Mouse (Mus musculus) hindbrain, postnatal 0 days (tissue): ENCODE results near the gene Fbxl4. TPM values are rescaled to one million over a fixed set of nuclear protein-coding genes. Genes with fewer than 3 reads are reported as not detected.

Experiments
- ATAC-seq: fragments of 200-750 bp; cut with Nextera tagmentation; 2 replicates; pipeline ENCODE4 v1.8.0; 2017; ENCODE audit warnings: mild to moderate bottlenecking, moderate TSS enrichment, moderate library complexity
- DNase-seq: peaks from one replicate; pipeline ENCODE4 v3.0.0-alpha.2; 2015; ENCODE audit warnings: low spot score
- H3K27ac ChIP-seq: fragments of 300-500 bp; sonication (generic); 2 replicates; pipeline ENCODE4 v1.5.1; 2014; ENCODE audit warnings: mild to moderate bottlenecking
- H3K27me3 ChIP-seq: fragments of 300-500 bp; sonication (generic); 2 replicates; pipeline ENCODE4 v1.6.1; 2014; ENCODE audit warnings: low read length, mixed read lengths; ENCODE audit not compliant: insufficient read depth
- H3K36me3 ChIP-seq: fragments of 300-500 bp; sonication (generic); 2 replicates; pipeline ENCODE4 v1.6.1; 2014; ENCODE audit warnings: low read length, mixed read lengths; ENCODE audit not compliant: insufficient read depth
- H3K4me1 ChIP-seq: fragments of 300-500 bp; sonication (generic); 2 replicates; pipeline ENCODE4 v1.6.1; 2014; ENCODE audit warnings: antibody characterized with exemption, low read length, mixed read lengths; ENCODE audit not compliant: insufficient read depth
- H3K4me2 ChIP-seq: fragments of 300-500 bp; sonication (generic); 2 replicates; pipeline ENCODE4 v1.6.1; 2014; ENCODE audit warnings: low read depth, mild to moderate bottlenecking, low read length, moderate library complexity, mixed read lengths
- H3K4me3 ChIP-seq: fragments of 300-500 bp; sonication (generic); 2 replicates; pipeline ENCODE4 v1.5.1; 2014; ENCODE audit warnings: low read length
- H3K9ac ChIP-seq: fragments of 300-500 bp; sonication (generic); replicated peaks from 2 replicates; pipeline ENCODE4 v1.6.1; 2014; ENCODE audit warnings: mild to moderate bottlenecking, low read length, moderate library complexity, mixed read lengths
- H3K9me3 ChIP-seq: fragments of 300-500 bp; sonication (generic); 2 replicates; pipeline ENCODE4 v1.6.1; 2016; ENCODE audit warnings: low read length, mixed read lengths
- CTCF ChIP-seq: IDR thresholded peaks from 2 replicates; pipeline ENCODE4 v1.5.1; 2016; ENCODE audit warnings: antibody characterized with exemption, control low read depth, low read depth
- whole genome bisulfite sequencing: fragments of 180-500 bp; shearing (Covaris S2); extraction: QIAGEN DNeasy Blood & Tissue Kit; methylation state at CpG from one replicate; pipeline ENCODE4 v1.1.7; 2014; 5-methylcytosine and 5-hydroxymethylcytosine counted together
- polyA plus RNA-seq: library from polyadenylated mRNA; unstranded; fragments of >200 nt; fragmentation: Nextera tagmentation; extraction: Ambion mirVana; gene quantifications from 2 replicates; pipeline ENCODE4 v1.2.1, GENCODE M21; 2015
- total RNA-seq: library from RNA; depleted of rRNA; stranded (reverse); fragments of >200 nt; gene quantifications from 2 replicates; pipeline ENCODE4 v1.2.3, GENCODE M21; 2014

The Fbxl4 gene
- total and polyA plus RNA-seq, 2 experiments from 2014 or later: 16.3 to 29.3 TPM

DNA sequence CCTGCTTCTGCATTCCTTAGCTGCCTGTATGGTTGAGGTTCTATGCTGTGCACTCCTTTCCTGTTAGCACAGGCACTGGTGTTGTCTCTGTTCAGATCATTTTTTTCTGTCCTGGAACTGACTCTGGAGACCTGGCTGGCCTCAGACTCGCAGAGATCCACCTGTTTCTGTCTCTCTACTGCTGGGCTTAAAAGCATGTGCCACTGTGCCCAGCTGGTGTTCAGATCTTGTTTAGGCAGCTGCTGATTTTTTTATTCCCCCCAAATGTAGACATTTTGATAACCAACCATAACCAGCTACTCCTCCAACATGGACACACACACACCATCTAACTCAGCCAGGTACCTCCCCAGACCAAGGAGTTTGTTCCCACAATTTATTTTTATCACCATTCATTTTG is 112.2 kb downstream of the Fbxl4 start:
- 87% methylated on average over 1 of the region's 1 CpGs for WGBS
- no peak overlapping the region for H3K27ac ChIP-seq

GRCm38 (mm10) chr4:22476967-22477710 is 119.8 kb downstream of the Fbxl4 start:
- Histone ChIP-seq H3K4me1 (no peaks in the 10 kb centered on the region), H3K9ac (peak overlapping the region; percentile 47), H3K27ac (peak overlapping the region; percentile 82), H3K27me3 (no peaks in the 10 kb centered on the region), H3K4me3 (peak overlapping the region; percentile 44), H3K4me2 (peak overlapping the region; percentile 90), H3K9me3 (no peaks in the 10 kb centered on the region), H3K36me3 (no peaks in the 10 kb centered on the region)
- under 1% methylated on average over 23 of the region's 23 CpGs for WGBS
- TF ChIP-seq CTCF: peak; percentile 92
- DNase-seq (peak; percentile 91), ATAC-seq (peak; percentile 81)

More for the DNA sequence above, 112.2 kb downstream of the Fbxl4 start:
- DNase-seq (no peak), ATAC-seq (no peak)
- Histone ChIP-seq H3K27me3 (no peaks in the 10 kb centered on the region), H3K4me3 (no peak overlapping the region), H3K36me3 (no peaks in the 10 kb centered on the region), H3K4me2 (no peak overlapping the region), H3K9ac (no peak overlapping the region), H3K9me3 (no peaks in the 10 kb centered on the region), H3K4me1 (no peaks in the 10 kb centered on the region)
- no peak for TF ChIP-seq CTCF

GRCm38 (mm10) chr4:22477711-22478230 is 120.4 kb downstream of the Fbxl4 start:
- H3K36me3 ChIP-seq: no peaks in the 10 kb centered on the region
- H3K4me1 ChIP-seq: no peaks in the 10 kb centered on the region
- no peak for TF ChIP-seq CTCF
- H3K9ac ChIP-seq: peak overlapping the region; percentile 47
- H3K4me3 ChIP-seq: peak overlapping the region; percentile 44
- H3K9me3 ChIP-seq: no peaks in the 10 kb centered on the region
- H3K4me2 ChIP-seq: peak overlapping the region; percentile 90
- ATAC-seq: peak; percentile 34
- 2% methylated on average over 20 of the region's 28 CpGs for WGBS
- DNase-seq: peak; percentile 73
- no peaks in the 10 kb centered on the region for H3K27me3 ChIP-seq
- peak overlapping the region; percentile 82 for H3K27ac ChIP-seq

GRCm38 (mm10) chr4:22478488-22479367 is 121.4 kb downstream of the Fbxl4 start:
- no peak for TF ChIP-seq CTCF
- peak overlapping the region; percentile 44 for H3K4me3 ChIP-seq
- 14% methylated on average over 30 of the region's 30 CpGs for WGBS
- no peaks in the 10 kb centered on the region for H3K9me3 ChIP-seq
- ATAC-seq (peak; percentile 44), DNase-seq (peak; percentile 38)
- peak overlapping the region; percentile 82 for H3K27ac ChIP-seq
- no peaks in the 10 kb centered on the region for H3K27me3 ChIP-seq
- H3K4me1 ChIP-seq: no peaks in the 10 kb centered on the region
- H3K9ac ChIP-seq: peak overlapping the region; percentile 47
- peak overlapping the region; percentile 90 for H3K4me2 ChIP-seq
- H3K36me3 ChIP-seq: no peaks in the 10 kb centered on the region

DNA sequence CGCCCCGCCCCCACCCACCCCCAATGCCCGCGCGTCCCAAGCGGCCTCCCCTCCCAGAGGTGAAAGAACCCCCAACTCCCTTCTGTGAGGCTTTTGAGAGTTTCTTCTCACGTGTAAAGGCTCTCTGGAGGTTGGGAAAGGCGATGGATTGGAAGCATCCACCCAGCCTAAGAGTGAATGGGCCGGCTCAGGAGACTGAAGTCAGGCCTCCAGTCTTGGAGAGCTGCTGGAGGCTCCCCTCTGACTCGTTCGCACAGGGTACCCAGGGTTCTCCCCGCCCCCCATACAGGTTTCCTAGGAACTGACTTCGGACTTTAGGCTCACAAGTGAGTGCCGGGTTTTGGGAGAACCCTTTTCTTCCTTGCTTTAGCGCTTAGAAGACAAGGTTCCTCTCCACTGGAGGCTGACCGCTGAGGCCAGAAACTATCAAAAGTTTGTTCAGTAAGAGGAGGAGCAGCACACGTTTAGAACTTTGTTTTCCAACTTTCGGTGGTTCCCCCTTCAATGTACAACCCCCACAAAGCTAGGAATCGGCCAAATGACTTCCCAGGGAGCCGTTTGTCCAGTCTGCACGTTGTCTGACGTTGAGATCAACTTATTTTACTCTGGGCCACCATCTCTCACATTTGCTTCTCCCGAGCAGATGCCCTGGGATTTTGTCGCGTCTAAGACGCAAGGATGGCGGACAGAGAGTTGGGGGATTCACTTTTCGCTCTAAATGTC is 122.2 kb downstream of the Fbxl4 start:
- no peak for TF ChIP-seq CTCF
- H3K27ac ChIP-seq: peak overlapping the region; percentile 67
- peak; percentile 40 for DNase-seq
- H3K4me3 ChIP-seq: peak overlapping the region; percentile 24
- H3K36me3 ChIP-seq: no peaks in the 10 kb centered on the region
- no peaks in the 10 kb centered on the region for H3K27me3 ChIP-seq
- no peaks in the 10 kb centered on the region for H3K4me1 ChIP-seq
- peak overlapping the region; percentile 31; the same call in 1 of the 2 replicates for H3K9ac ChIP-seq
- WGBS: 11% methylated on average over 28 of the region's 28 CpGs
- H3K4me2 ChIP-seq: peak overlapping the region; percentile 90
- peak; percentile 40 for ATAC-seq
- no peaks in the 10 kb centered on the region for H3K9me3 ChIP-seq
